Mouse (Mus musculus) erythroblast, adult 5-6 weeks (primary cell): ENCODE results near the gene Lsamp. TPM values are rescaled to one million over a fixed set of nuclear protein-coding genes. Genes with fewer than 3 reads are reported as not detected.
"Not testable (repeated sequence)": the region's sequence is repeated elsewhere in the genome, so short reads cannot be mapped to it uniquely, and the experiment has no call there.

Experiments
- ATAC-seq: replicated peaks from 2 replicates; pipeline ENCODE4 v1.8.0; 2016; ENCODE audit warnings: moderate number of reproducible peaks, mild to moderate bottlenecking, moderate TSS enrichment, inconsistent platforms; ENCODE audit not compliant: poor library complexity, low FRiP score, severe bottlenecking
- total RNA-seq, 2 experiments: library from RNA; stranded (forward) in 1 of 2; stranded (reverse) in 1 of 2; fragments of 150-400 nt in 1 of 2; fragments of 200-764, 138-1000 nt in 1 of 2; gene quantifications; 2 replicates each; pipeline versions ENCODE4 v1.2.3 to v1.2.4; 2015 to 2017; ENCODE audit warnings: low replicate concordance in 2 of 2

Gene Lsamp
- total RNA-seq, 2 experiments from 2014 or later, result not detected

GRCm38 (mm10) chr16:41957811-41958210 lies 1973.7 kb downstream of the Lsamp start:
- ATAC-seq, result no peak

GRCm38 (mm10) chr16:41965636-41966035 lies 1981.5 kb downstream of the Lsamp start:
- ATAC-seq, result no peak

GRCm38 (mm10) chr16:41969215-41969614 lies 1985.1 kb downstream of the Lsamp start:
- ATAC-seq, result no peak

- ATAC-seq, result no peak
These were observed 1990.9 kb downstream of the Lsamp start for GRCm38 (mm10) chr16:41974866-41975719.

- ATAC-seq, result no peak
These were observed 1992.7 kb downstream of the Lsamp start for GRCm38 (mm10) chr16:41976897-41977296.

GRCm38 (mm10) chr16:41996956-41997355 lies 2012.8 kb downstream of the Lsamp start:
- no peak for ATAC-seq

- no peak for ATAC-seq
These were observed 2018.8 kb downstream of the Lsamp start for GRCm38 (mm10) chr16:42002925-42003324.

- not testable (repeated sequence) for ATAC-seq
These were observed 2019.3 kb downstream of the Lsamp start for GRCm38 (mm10) chr16:42003506-42003905.

GRCm38 (mm10) chr16:42004166-42004565 lies 2020.0 kb downstream of the Lsamp start:
- no peak for ATAC-seq

- no peak for ATAC-seq
These were observed 2030.8 kb downstream of the Lsamp start for GRCm38 (mm10) chr16:42014937-42015336.

GRCm38 (mm10) chr16:42015443-42015842 lies 2031.3 kb downstream of the Lsamp start:
- no peak for ATAC-seq

GRCm38 (mm10) chr16:42016791-42017643 lies 2032.9 kb downstream of the Lsamp start:
- no peak for ATAC-seq

GRCm38 (mm10) chr16:42022566-42022965 lies 2038.4 kb downstream of the Lsamp start:
- no peak for ATAC-seq

GRCm38 (mm10) chr16:42032030-42032429 lies 2047.9 kb downstream of the Lsamp start:
- no peak for ATAC-seq

- ATAC-seq, result no peak
These were observed 2049.3 kb downstream of the Lsamp start for GRCm38 (mm10) chr16:42033449-42033848.

- ATAC-seq, result no peak
These were observed 2064.0 kb downstream of the Lsamp start for GRCm38 (mm10) chr16:42048138-42048537.

GRCm38 (mm10) chr16:42059927-42060326 lies 2075.8 kb downstream of the Lsamp start:
- no peak for ATAC-seq

GRCm38 (mm10) chr16:42074325-42074724 lies 2090.2 kb downstream of the Lsamp start:
- no peak for ATAC-seq

GRCm38 (mm10) chr16:42079573-42079972 lies 2095.4 kb downstream of the Lsamp start:
- ATAC-seq, result no peak

GRCm38 (mm10) chr16:42081611-42082010 lies 2097.4 kb downstream of the Lsamp start:
- no peak for ATAC-seq

- ATAC-seq, result no peak
These were observed 2113.3 kb downstream of the Lsamp start for GRCm38 (mm10) chr16:42097510-42097909.
